Mouse (Mus musculus) kidney, postnatal 10 days (tissue): ENCODE measurements around the gene Scamp2.
A peak's percentile ranks its signal among the peaks of the same experiment; 100 is the strongest.

Experiments used
- DNase-seq: peaks from one replicate; pipeline ENCODE4 v3.0.0; 2021; ENCODE audit warnings: mixed read lengths

Scamp2 gene

GRCm38 (mm10) chr9:57552139-57552887 lies 8.4 kb upstream of the Scamp2 start, which contains the start of gene Mpi:
Gene Mpi (minus strand): TSS chr9:57552763.
- peak; percentile 84 for DNase-seq

DNA sequence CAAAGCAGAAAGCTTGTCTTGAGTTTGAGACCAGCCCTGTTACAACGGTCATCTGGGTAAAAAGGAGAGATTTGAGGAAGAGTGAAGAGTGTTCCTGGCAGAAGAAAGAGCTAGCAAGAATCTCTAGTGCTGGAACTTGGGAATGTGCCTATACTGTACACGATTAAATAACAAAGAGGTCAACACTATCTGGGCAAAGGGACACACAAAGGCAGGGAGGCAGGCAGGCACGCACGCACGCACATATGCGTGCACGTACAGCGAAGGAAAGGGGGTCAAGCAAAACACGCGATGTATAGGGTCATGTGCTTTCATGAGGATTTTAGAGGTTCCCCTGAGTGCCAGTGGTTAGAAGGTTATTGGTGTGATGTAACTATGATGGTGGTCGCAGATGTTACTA lies 7.6 kb upstream of the Scamp2 start:
- DNase-seq = no peak

GRCm38 (mm10) chr9:57554753-57555152 lies 6.0 kb upstream of the Scamp2 start:
- no peak for DNase-seq

DNA sequence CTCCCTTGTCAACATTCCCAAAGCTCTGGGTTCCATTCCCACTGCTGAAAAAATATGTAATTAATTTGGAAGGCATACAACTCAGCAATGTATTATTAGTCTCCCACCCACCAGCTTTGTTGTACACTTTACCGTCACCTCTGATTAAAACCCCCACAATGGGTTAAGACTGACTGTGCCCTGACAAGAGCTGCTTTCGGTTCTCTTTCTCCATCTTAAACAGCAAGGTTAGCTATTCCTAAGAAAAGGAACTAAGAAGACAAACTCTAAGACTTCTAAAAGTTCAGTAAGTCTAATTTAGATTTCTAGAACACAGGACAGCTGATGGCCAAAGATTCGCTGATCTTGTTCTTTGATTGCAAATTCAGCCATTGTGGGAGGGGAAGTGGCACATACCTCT lies 3.5 kb upstream of the Scamp2 start:
- no peak for DNase-seq

DNA sequence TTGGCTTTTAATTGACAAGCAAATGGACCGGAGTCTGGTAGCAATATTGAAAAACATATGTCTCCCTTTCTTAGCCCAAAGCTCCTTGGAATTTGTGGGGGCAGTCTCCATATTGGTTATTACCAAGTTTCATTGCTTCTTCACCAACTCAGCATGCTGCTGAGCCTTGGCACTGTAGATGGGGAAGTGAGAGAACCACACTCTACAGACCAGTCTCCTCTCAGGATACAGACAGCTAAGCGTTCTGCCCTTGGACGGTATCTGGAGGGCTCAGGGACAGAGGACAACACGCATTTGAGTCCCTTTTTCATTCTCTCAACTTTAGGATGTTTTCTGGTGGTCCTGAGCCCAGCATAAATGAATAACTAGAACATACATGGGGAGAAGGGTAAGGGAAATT lies 2.1 kb upstream of the Scamp2 start:
- DNase-seq = no peak

GRCm38 (mm10) chr9:57559568-57559967 lies 1.2 kb upstream of the Scamp2 start:
- no peak for DNase-seq

GRCm38 (mm10) chr9:57560263-57560662 lies 480 bp upstream of the Scamp2 start:
- DNase-seq = no peak

DNA sequence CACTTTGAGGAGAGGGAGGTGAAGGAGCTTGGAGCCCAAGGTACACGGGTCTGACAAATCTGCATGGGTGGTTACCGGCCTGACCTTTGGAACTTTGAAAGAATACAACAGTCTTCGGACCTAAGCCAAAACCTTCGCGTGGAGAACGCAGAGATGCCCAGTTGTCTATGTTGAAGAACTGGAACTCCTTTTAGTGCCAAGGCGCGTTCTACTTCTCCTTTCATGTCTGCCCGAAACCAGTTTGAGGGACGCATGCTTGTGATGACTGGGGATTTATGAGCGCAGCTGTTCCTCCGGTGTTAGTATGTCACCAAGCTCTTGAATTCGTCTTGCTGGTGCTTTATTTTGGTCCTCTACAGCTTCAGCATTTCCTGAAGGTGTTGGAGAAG lies 962 bp downstream of the Scamp2 start:
- DNase-seq = no peak

DNA sequence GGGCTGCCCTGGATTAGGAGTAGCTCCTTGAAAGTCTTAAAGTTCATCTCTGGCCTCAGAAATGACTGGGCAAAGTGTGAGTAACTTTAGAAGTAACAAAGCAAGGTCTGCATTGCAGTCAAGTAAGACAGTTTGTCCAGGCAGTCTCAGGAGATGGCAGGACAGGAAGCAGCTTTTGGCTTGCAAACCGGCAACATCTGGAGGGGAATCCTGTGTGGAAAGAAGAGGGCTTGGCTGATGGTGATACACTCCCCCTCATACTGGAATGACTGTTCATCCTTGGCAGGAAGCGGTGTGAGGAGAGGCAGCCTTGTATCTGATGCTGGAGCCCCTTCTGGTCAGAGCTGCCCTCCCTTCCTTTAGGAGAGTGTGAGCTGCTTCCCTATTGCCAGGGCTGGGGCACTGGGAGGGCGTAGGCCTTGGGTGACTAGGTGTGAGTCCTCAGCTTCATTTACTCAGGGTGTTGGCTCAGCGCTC lies 2.2 kb downstream of the Scamp2 start:
- DNase-seq = peak; percentile 74

- DNase-seq = no peak
These were observed 3.9 kb downstream of the Scamp2 start for GRCm38 (mm10) chr9:57564609-57565008.

DNA sequence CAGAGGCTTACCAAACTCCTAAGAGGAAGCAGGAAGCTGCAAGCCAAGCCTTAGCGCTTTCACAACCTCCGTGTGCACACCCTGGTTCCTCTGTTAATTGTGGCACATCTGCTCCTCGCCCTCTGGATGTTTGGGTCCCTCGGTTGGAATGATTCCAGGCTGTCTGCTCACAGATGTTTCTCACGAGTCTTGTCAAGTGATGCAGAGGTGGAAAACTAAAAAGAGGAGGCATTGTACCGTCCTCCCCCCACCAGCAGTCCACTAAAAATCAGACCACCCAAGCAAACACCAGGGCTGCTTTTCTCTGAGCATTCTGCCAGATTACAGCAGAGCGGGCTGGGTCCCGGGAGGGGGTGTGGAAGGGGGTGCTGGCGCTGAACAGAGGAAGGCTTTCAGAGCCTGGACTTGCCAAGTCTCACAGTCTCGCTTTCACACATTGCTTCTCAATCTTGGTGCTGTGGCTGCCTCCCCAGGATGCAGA lies 5.0 kb downstream of the Scamp2 start:
- DNase-seq = peak; percentile 49

- DNase-seq = peak; percentile 78
These were observed 6.1 kb downstream of the Scamp2 start for GRCm38 (mm10) chr9:57566846-57567245.

DNA sequence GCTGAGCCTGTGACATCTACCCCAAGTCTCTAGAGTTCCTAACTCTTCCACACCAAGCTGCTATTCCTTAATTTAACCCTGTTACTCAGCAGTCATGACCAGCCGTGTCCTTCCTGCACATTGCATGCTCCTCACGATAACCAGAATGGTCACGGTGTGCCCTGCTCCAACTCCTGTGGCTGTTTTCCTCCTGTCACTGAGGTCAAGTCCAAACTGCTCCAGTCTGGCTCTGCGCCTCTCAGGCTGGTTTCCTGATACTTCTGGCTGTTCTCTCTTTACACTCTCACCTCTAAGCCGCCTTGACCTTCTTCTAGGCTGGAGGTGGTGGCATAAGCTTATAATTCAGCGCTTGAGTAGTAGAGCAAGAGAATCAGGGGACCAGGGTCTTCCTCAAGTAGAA lies 7.8 kb downstream of the Scamp2 start:
- DNase-seq = peak; percentile 15

- no peak for DNase-seq
These were observed 13.7 kb downstream of the Scamp2 start for GRCm38 (mm10) chr9:57574397-57574796.

DNA sequence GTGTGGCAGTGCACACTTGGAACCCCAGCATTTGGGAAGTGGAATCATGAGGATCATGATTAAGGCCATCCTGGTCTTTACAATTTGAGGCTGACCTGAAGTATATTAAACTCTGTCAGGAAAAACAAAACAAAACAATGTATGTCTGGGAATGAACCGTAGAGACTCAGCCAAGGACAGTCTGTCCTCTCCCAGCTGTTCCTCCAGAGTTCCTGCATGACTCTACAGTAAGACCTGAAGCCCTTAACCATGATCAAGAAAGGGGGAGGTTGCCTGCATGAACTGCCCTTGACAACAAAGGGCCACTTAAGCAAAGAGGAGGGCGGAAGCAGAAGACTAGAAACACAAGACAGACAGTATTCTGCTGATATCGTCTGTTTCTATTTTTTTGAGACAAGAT lies 14.8 kb downstream of the Scamp2 start:
- no peak for DNase-seq

DNA sequence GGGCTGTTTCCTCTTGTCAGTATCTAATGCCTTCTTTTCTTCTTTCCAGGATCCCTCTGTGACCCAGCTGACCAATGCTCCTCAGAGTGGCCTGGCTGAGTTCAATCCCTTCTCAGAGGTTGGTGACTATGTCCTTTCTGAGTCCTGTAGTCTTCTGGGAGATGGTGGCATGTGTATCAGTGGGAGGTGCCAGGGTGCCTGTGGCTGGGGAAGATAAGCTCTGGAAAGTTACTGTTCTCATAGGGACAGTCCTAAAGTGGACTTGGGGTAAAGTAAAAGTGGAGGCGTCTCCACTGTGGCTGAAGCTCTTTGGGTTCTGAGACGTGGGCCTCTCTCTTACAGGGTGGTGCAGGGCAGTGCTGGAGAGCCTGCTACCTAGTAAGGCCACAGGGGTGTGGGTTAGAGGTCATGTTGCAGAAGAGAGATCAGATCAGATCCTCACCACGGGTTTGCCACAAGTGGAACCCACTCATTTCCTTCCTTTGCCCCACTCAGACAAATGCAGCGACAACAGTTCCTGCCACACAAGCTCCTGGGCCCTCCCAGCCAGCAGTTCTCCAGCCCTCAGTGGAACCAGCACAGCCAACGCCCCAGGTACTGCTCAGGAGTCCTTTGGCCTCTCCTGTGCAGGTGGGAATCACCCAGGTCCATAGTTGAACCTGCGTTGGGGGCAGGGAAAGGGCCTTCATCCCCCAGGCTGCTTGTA lies 16.6 kb downstream of the Scamp2 start:
- no peak for DNase-seq

DNA sequence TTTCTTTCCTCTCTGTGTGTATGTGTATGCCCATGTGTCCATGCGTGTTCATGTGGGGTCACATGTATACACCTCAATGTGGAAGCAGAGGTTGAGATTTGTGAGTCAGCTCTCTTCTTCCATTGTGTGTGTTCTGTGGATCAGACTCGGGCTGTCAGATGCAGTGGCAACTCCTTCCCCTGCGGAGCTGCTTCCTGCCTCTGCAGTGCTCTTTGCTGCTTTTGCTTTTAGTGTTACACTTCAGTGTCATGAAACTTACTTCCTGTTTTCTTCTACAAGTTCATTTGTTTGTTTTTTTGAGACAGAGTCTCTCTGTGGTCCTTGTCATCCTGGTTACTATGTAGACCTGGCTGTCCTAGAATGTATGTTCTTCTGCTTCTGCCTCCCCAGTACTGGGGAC lies 24.2 kb downstream of the Scamp2 start:
- DNase-seq = no peak

GRCm38 (mm10) chr9:57589224-57590126 lies 28.7 kb downstream of the Scamp2 start, which contains the start of gene Ulk3:
Gene Ulk3 (plus strand): TSS chr9:57589452.
- peak; percentile 89 for DNase-seq

DNA sequence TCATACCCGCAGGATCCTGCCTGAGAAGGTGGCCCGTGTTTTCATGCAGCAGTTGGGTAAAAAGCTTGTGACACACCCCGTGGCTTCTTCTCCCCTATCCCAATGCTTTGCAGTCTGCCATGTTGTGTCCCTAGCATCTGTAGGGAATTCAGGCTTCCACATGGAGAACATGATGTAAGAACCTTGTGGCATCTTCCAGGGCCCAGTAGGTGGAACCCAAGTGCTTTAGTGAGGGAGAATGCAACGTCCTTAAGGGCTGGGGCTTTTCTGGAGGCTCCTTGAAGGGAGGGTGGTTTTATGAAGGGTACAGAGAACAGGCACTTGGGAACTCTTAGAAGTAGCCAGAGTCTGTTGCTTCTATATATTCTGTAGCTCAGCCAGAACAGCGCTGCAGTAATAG lies 30.0 kb downstream of the Scamp2 start:
- no peak for DNase-seq

DNA sequence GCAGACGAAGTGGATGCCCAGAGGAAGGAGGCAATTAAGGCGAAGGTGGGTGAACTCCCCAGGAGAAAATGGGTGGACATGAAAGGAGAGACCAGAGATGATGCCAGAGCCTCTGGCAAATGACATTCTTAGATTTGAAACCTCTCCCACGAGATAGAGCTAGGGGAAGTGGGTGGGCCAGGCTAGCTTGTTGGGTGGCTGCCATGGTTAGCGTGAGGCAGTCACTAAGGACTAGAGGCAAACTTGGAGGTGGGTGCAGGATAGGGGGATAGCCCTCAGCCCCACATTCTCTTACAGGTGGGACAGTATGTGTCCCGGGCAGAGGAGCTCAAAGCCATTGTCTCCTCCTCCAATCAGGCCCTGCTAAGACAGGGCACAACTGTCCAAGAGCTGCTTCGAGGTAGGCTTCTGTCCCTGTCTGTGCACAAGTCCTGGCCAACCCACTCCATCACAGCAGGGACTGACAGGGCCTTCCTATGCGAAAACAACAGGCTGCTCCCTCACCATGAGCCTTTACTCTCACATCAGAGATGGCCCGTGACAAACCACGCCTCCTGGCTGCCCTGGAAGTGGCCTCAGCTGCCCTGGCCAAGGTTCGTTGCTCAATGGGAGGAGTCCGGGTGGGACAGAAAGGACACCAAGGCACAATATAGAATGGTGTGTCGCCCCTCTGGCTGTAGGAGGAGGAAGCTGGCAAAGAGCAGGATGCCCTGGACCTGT lies 32.9 kb downstream of the Scamp2 start:
- DNase-seq = peak; percentile 61

DNA sequence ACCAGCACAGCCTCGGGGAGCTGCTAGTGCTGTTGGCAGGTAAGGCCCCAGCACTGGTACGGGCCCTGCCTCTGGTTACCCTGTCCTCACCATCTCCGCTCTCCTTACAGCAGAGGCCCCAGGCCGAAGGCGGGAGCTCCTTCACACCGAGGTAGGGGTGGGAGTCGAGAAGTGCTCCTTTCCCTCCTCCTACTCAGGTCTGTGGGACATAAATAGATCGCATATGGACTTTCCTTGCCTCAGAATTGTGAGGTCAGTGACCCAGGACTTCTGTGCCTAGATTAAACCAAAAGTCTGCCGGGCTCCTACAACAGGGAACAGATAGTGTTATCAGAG lies 33.4 kb downstream of the Scamp2 start:
- DNase-seq = no peak

- no peak for DNase-seq
These were observed 36.5 kb downstream of the Scamp2 start for GRCm38 (mm10) chr9:57597265-57597664.
